Mouse (Mus musculus): ENCODE data around the gene Rpl36al. TPM values are rescaled to one million over a fixed set of nuclear protein-coding genes. Genes with fewer than 3 reads are reported as not detected.

The Rpl36al gene
- polyA plus RNA-seq, 1 experiment from 2014 or later: 510 TPM

DNA sequence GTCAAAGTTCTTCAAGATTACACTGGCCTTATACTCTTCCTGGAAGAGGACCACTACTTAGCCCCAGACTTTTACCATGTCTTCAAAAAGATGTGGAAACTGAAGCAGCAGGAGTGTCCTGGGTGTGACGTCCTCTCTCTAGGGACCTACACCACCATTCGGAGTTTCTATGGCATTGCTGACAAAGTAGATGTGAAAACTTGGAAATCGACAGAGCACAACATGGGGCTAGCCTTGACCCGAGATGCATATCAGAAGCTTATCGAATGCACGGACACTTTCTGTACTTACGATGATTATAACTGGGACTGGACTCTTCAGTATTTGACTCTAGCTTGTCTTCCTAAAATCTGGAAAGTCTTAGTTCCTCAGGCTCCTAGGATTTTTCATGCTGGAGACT lies 1.5 kb upstream of the Rpl36al start:
- Histone ChIP-seq H3K27me3 (replicated peaks; ENCODE audit: insufficient read depth, low read length) (no peaks in the 10 kb centered on the region), H3K4me2 (replicated peaks; ENCODE audit: low read depth, low read length) (peak overlapping the region; percentile 97), H3K36me3 (ENCODE audit: insufficient read depth, low read length) (no peaks in the 10 kb centered on the region), H3K4me3 (ENCODE audit: low read depth, low read length) (peak overlapping the region; percentile 91), H3K27ac (ENCODE audit: low read length) (peak overlapping the region; percentile 94; the same call in 1 of the 2 replicates), H3K9me3 (ENCODE audit: low read length) (no peaks in the 10 kb centered on the region), H3K4me1 (ENCODE audit: insufficient read depth, low read depth, low read length) (peaks cover 10% of the 10 kb centered on the region; the same call in 1 of the 2 replicates), H3K9ac (replicated peaks; ENCODE audit: low read depth) (peak overlapping the region; percentile 84; the same call in 1 of the 2 replicates)
- TF ChIP-seq CTCF (IDR thresholded peaks at IDR 0.05): no peak
- TF ChIP-seq EP300 (IDR thresholded peaks at IDR 0.05): no peak
- DNase-seq (ENCODE audit: low spot score) (no peak), ATAC-seq (no peak)
- 62% methylated on average over 7 of the region's 7 CpGs for WGBS

DNA sequence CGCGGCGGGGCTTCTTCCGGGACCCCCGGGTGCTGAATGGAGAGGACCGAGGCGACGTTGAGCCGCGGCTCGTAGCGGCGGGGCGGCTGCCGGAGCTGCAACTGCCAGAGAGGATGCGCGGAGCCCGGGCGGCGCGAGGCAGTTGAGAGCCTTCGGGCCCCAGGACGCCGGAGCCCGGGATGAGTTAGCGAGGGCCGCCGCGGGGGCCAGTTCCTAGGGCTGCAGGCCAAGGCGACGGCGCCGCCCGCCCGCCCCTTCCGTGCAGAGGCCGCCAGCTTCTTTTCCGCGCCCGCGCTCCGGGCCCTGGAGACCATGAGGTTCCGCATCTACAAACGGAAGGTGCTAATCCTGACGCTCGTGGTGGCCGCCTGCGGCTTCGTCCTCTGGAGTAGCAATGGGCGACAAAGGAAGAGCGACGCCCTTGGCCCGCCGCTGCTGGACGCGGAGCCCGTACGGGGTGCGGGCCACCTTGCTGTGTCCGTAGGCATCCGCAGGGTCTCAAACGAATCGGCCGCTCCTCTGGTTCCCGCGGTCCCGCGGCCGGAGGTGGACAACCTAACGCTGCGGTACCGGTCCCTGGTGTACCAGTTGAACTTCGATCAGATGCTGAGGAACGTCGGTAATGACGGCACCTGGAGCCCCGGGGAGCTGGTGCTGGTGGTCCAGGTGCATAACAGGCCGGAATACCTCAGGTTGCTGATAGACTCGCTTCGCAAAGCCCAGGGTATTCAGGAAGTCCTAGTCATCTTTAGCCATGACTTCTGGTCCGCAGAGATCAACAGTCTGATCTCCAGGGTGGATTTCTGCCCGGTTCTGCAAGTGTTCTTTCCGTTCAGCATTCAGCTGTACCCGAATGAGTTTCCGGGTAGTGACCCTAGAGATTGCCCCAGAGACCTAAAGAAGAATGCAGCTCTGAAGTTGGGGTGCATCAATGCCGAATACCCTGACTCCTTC lies 736 bp upstream of the Rpl36al start:
- ATAC-seq (peak; percentile 62), DNase-seq (ENCODE audit: low spot score) (peak; percentile 48)
- peak overlapping the region; percentile 97 for H3K4me2 ChIP-seq (replicated peaks; ENCODE audit: low read depth, low read length)
- 2% methylated on average over 62 of the region's 86 CpGs for WGBS
- TF ChIP-seq CTCF (IDR thresholded peaks at IDR 0.05) (no peak), EP300 (IDR thresholded peaks at IDR 0.05) (no peak)
- H3K4me1 ChIP-seq (ENCODE audit: insufficient read depth, low read depth, low read length): peaks cover 10% of the 10 kb centered on the region; the same call in 1 of the 2 replicates
- H3K9ac ChIP-seq (replicated peaks; ENCODE audit: low read depth): peak overlapping the region; percentile 84
- H3K4me3 ChIP-seq (ENCODE audit: low read depth, low read length): peak overlapping the region; percentile 91
- H3K36me3 ChIP-seq (ENCODE audit: insufficient read depth, low read length): no peaks in the 10 kb centered on the region
- no peaks in the 10 kb centered on the region for H3K27me3 ChIP-seq (replicated peaks; ENCODE audit: insufficient read depth, low read length)
- H3K9me3 ChIP-seq (ENCODE audit: low read length): no peaks in the 10 kb centered on the region
- H3K27ac ChIP-seq (ENCODE audit: low read length): peak overlapping the region; percentile 94

DNA sequence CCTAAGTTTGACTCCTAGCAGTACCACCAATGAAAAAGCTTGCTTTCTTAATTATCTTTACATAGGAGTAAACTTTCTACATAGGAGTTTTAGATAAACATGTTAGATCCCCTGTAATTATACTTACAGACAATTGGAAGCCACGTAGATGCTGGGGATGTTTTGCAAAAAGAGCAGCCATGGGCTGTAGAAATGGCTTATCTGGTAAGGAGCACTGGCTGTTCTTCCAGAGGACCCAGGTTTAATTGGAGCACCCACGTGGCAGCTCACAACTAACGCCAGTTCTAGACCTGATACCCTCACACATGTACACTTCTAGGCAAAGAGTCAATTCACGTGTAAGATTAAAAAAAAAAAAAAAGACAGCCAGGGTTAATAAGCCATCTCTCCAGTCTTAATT lies 2.1 kb downstream of the Rpl36al start:
- H3K4me3 ChIP-seq (ENCODE audit: low read depth, low read length): no peak overlapping the region
- H3K9ac ChIP-seq (replicated peaks; ENCODE audit: low read depth): no peak overlapping the region
- H3K4me1 ChIP-seq (ENCODE audit: insufficient read depth, low read depth, low read length): peaks cover 10% of the 10 kb centered on the region; the same call in 1 of the 2 replicates
- no peaks in the 10 kb centered on the region for H3K27me3 ChIP-seq (replicated peaks; ENCODE audit: insufficient read depth, low read length)
- TF ChIP-seq CTCF (IDR thresholded peaks at IDR 0.05) (no peak), EP300 (IDR thresholded peaks at IDR 0.05) (no peak)
- ATAC-seq: no peak
- DNase-seq (ENCODE audit: low spot score): no peak
- no peaks in the 10 kb centered on the region for H3K36me3 ChIP-seq (ENCODE audit: insufficient read depth, low read length)
- no peak overlapping the region for H3K4me2 ChIP-seq (replicated peaks; ENCODE audit: low read depth, low read length)
- WGBS: 85% methylated on average over 4 of the region's 4 CpGs
- no peaks in the 10 kb centered on the region for H3K9me3 ChIP-seq (ENCODE audit: low read length)
- H3K27ac ChIP-seq (ENCODE audit: low read length): no peak overlapping the region

DNA sequence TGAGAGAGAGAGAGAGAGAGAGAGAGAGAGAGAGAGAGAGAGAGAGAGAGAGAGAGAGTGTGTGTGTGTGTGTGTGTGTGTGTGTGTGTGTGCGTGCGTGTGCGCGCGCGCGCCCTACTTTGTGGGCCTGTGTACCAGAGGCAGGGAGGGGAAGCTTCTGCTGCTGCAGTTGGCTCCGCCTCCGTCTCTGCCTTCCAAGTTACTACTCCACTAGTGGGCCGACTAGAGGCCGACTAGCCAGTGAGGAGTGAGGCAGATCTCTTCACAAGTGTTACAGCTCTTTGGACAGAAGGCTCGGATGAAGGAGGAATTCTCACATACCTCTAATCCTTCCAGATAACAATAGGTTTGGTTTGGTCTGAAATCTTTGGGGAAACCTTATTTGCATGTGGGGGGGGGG lies 4.5 kb downstream of the Rpl36al start:
- TF ChIP-seq CTCF (IDR thresholded peaks at IDR 0.05) (no peak), EP300 (IDR thresholded peaks at IDR 0.05) (no peak)
- no peak overlapping the region for H3K4me2 ChIP-seq (replicated peaks; ENCODE audit: low read depth, low read length)
- H3K4me3 ChIP-seq (ENCODE audit: low read depth, low read length): no peak overlapping the region
- no peaks in the 10 kb centered on the region for H3K4me1 ChIP-seq (ENCODE audit: insufficient read depth, low read depth, low read length)
- DNase-seq (ENCODE audit: low spot score): no peak
- H3K9ac ChIP-seq (replicated peaks; ENCODE audit: low read depth): no peak overlapping the region
- WGBS: 69% methylated on average over 12 of the region's 12 CpGs
- no peaks in the 10 kb centered on the region for H3K27me3 ChIP-seq (replicated peaks; ENCODE audit: insufficient read depth, low read length)
- H3K27ac ChIP-seq (ENCODE audit: low read length): no peak overlapping the region
- H3K9me3 ChIP-seq (ENCODE audit: low read length): no peaks in the 10 kb centered on the region
- ATAC-seq: no peak
- H3K36me3 ChIP-seq (ENCODE audit: insufficient read depth, low read length): no peaks in the 10 kb centered on the region

DNA sequence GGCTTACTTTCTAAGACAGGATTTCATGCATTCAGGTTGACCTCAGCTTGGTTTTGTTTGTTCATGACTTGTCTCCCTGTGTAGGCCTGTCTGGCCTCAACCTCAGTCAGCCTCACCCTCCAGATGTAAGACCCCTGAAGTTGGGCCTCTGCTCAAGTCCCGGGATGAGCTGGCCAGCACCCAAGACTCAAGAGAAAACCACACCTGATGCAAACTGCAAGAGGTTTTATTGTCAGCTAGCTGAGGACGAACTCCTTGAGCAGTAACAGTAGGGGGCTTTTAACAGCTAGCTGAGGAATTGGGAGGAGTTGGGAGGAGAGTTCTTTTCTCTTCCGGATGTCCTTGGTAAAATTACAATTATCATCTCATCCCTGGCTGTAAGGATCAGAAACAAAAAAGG lies 6.4 kb downstream of the Rpl36al start:
- H3K27ac ChIP-seq (ENCODE audit: low read length): no peak overlapping the region
- no peaks in the 10 kb centered on the region for H3K27me3 ChIP-seq (replicated peaks; ENCODE audit: insufficient read depth, low read length)
- H3K9me3 ChIP-seq (ENCODE audit: low read length): no peaks in the 10 kb centered on the region
- no peaks in the 10 kb centered on the region for H3K36me3 ChIP-seq (ENCODE audit: insufficient read depth, low read length)
- WGBS: 78% methylated on average over 3 of the region's 3 CpGs
- no peaks in the 10 kb centered on the region for H3K4me1 ChIP-seq (ENCODE audit: insufficient read depth, low read depth, low read length)
- DNase-seq (ENCODE audit: low spot score) (no peak), ATAC-seq (no peak)
- no peak overlapping the region for H3K4me2 ChIP-seq (replicated peaks; ENCODE audit: low read depth, low read length)
- no peak for TF ChIP-seq EP300 (IDR thresholded peaks at IDR 0.05)
- TF ChIP-seq CTCF (IDR thresholded peaks at IDR 0.05): no peak
- H3K4me3 ChIP-seq (ENCODE audit: low read depth, low read length): no peak overlapping the region
- no peak overlapping the region for H3K9ac ChIP-seq (replicated peaks; ENCODE audit: low read depth)

DNA sequence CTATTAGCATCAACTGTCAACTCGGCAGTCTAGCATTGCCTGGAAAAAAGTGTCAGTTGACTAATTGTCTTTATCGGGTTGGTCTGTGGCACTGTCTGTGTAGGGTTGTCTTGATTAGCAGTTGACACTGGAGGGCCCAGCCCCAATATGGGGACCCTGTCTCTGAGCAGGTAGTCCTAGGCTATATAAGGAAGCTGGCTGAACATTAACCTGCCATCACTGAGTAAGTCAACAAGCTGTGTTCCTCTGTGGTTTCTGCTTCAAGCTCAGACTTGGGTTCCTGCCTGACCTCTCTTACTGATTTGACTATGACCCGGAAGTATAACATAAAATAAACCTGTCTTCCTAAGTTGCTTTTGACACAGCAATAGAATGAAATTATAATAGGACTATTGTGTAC lies 7.9 kb downstream of the Rpl36al start:
- no peak overlapping the region for H3K4me3 ChIP-seq (ENCODE audit: low read depth, low read length)
- no peak for ATAC-seq
- no peak overlapping the region for H3K9ac ChIP-seq (replicated peaks; ENCODE audit: low read depth)
- H3K36me3 ChIP-seq (ENCODE audit: insufficient read depth, low read length): no peaks in the 10 kb centered on the region
- H3K27ac ChIP-seq (ENCODE audit: low read length): no peak overlapping the region
- H3K4me1 ChIP-seq (ENCODE audit: insufficient read depth, low read depth, low read length): no peaks in the 10 kb centered on the region
- H3K4me2 ChIP-seq (replicated peaks; ENCODE audit: low read depth, low read length): no peak overlapping the region
- no peaks in the 10 kb centered on the region for H3K9me3 ChIP-seq (ENCODE audit: low read length)
- DNase-seq (ENCODE audit: low spot score): no peak
- no peaks in the 10 kb centered on the region for H3K27me3 ChIP-seq (replicated peaks; ENCODE audit: insufficient read depth, low read length)
- 92% methylated on average over 3 of the region's 3 CpGs for WGBS
- TF ChIP-seq CTCF (IDR thresholded peaks at IDR 0.05) (no peak), EP300 (IDR thresholded peaks at IDR 0.05) (no peak)

All from lung, postnatal 0 days (tissue).